Mouse (Mus musculus): ENCODE data around the gene Adam15.

DNA sequence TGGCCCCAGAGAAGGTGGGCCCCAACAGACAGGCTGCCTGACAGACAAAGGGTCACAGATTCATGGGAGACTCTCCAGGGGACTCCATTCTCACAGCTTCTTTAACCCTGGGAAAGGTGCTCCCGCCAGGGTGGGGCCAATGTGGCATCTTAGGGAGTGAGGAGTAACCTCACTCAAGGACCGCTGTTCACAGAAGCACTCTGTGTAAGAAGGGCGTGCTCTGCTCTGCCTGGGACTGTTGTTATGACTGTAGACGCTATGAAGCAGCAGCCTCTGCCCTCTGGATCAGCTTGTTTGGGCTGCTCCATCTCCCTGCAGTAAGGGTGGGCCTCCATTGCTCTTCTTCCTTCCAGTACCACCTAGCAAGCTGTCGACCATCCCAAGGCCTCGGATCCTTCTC lies 45.4 kb downstream of the Adam15 start:
- TF ChIP-seq CTCF (IDR thresholded peaks at IDR 0.05; ENCODE audit: borderline replicate concordance, control insufficient read depth, extremely low read depth, insufficient read depth, low read length, poor library complexity) (no peak), POLR2A (IDR thresholded peaks at IDR 0.05; ENCODE audit: control insufficient read depth, extremely low read depth, insufficient read depth, low read length, poor library complexity) (no peak)

Measured in thymus, adult 2 months (tissue).